In the genomic region with DNA sequence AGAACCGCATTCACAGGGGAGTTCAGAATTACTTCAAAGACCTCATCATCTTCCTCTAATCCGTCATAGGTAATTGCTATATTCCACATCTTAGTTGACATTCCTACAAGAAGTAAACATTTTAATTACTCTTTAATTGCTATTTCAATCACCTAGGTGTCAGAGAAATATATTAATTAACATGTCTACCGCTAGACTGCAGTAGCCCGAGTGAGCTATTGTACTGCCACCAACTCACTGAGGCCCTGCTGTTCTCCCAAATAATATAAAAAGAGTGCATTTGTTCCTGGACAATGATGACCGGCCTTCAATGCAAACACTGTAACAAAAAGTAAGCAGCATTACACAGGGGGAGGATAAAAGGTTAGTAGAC, we compare ENCODE assay signal across 19 mouse cellular contexts. TPM values are rescaled to one million over a fixed set of nuclear protein-coding genes. Genes with fewer than 3 reads are reported as not detected.
DNase-seq lines count a peak whose midpoint lies in the region; ATAC-seq and TF ChIP-seq lines count a peak whose summit lies in the region.
"Had no signal": no experiment of that assay in that cellular context is flagged by ENCODE, and none has a peak within 500 bp of the region (broad histone marks: within the 10 kb centered on the region; RNA-seq: fewer than 3 reads in every experiment).

No protein-coding gene starts in this region.

- H3K4me3 ChIP-seq in neural tube, embryonic 11.5 days (ENCODE audit: low read depth, low read length), result no peak overlapping the region
- peak overlapping the region; percentile 22 for H3K4me3 ChIP-seq in forebrain, postnatal 0 days (ENCODE audit: low read depth, low read length)
- no peak overlapping the region for H3K4me3 ChIP-seq in midbrain, embryonic 12.5 days
- H3K4me3 ChIP-seq in neural tube, embryonic 15.5 days (replicated peaks), result peak overlapping the region; percentile 10; the same call in 1 of the 2 replicates
- H3K4me3 ChIP-seq: intestine, embryonic 15.5 days; lung, embryonic 15.5 days had no signal

- H3K27ac ChIP-seq in neural tube, embryonic 11.5 days (ENCODE audit: low read depth, low read length), result no peak overlapping the region
- peak overlapping the region; percentile 81 for H3K27ac ChIP-seq in forebrain, postnatal 0 days (ENCODE audit: low read depth, low read length)
- H3K27ac ChIP-seq in midbrain, embryonic 12.5 days (replicated peaks), result no peak overlapping the region
- peak overlapping the region; percentile 81 for H3K27ac ChIP-seq in neural tube, embryonic 15.5 days (replicated peaks)
- H3K27ac ChIP-seq: intestine, embryonic 15.5 days; stomach, postnatal 0 days had no signal

- H3K27me3 ChIP-seq in neural tube, embryonic 11.5 days (ENCODE audit: control insufficient read depth, insufficient read depth, low read length), result no peaks in the 10 kb centered on the region
- no peaks in the 10 kb centered on the region for H3K27me3 ChIP-seq in forebrain, postnatal 0 days (ENCODE audit: insufficient read depth, low read length)
- H3K27me3 ChIP-seq in midbrain, embryonic 12.5 days, result peaks cover 9% of the 10 kb centered on the region; the same call in 1 of the 2 replicates
- 0 out of 2 replicates have a peak, but pooled peaks cover 2% of the 10 kb centered on the region for H3K27me3 ChIP-seq in neural tube, embryonic 15.5 days (replicated peaks)
- H3K27me3 ChIP-seq: CH12.LX; intestine, embryonic 15.5 days; lung, embryonic 15.5 days had no signal

- peaks cover 5% of the 10 kb centered on the region for H3K4me1 ChIP-seq in neural tube, embryonic 11.5 days (ENCODE audit: control insufficient read depth, insufficient read depth, low read length)
- peaks cover 14% of the 10 kb centered on the region for H3K4me1 ChIP-seq in forebrain, postnatal 0 days (ENCODE audit: insufficient read depth)
- H3K4me1 ChIP-seq in midbrain, embryonic 12.5 days, result peaks cover 36% of the 10 kb centered on the region
- peaks cover 19% of the 10 kb centered on the region for H3K4me1 ChIP-seq in neural tube, embryonic 15.5 days
- H3K4me1 ChIP-seq: intestine, embryonic 15.5 days had no signal

- TF ChIP-seq CTCF in forebrain, postnatal 0 days (IDR thresholded peaks at IDR 0.05; ENCODE audit: low read depth), result no peak

- H3K9me3 ChIP-seq in neural tube, embryonic 11.5 days (ENCODE audit: control insufficient read depth, low read length), result no peaks in the 10 kb centered on the region
- no peaks in the 10 kb centered on the region for H3K9me3 ChIP-seq in forebrain, postnatal 0 days (ENCODE audit: low read length)
- no peaks in the 10 kb centered on the region for H3K9me3 ChIP-seq in midbrain, embryonic 12.5 days
- no peaks in the 10 kb centered on the region for H3K9me3 ChIP-seq in neural tube, embryonic 15.5 days (replicated peaks)
- H3K9me3 ChIP-seq: intestine, embryonic 15.5 days; lung, embryonic 15.5 days had no signal

- 29% methylated on average over 5 of the region's 5 CpGs for WGBS in neural tube, embryonic 11.5 days
- WGBS in forebrain, postnatal 0 days, result 7% methylated on average over 5 of the region's 5 CpGs
- WGBS in midbrain, embryonic 12.5 days, result 36% methylated on average over 5 of the region's 5 CpGs
- 22% methylated on average over 5 of the region's 5 CpGs for WGBS in neural tube, embryonic 15.5 days

- H3K9ac ChIP-seq in neural tube, embryonic 11.5 days (ENCODE audit: low read length), result no peak overlapping the region
- peak overlapping the region; percentile 34 for H3K9ac ChIP-seq in forebrain, postnatal 0 days
- H3K9ac ChIP-seq in midbrain, embryonic 12.5 days (replicated peaks), result no peak overlapping the region
- no peak overlapping the region for H3K9ac ChIP-seq in neural tube, embryonic 15.5 days (replicated peaks)
- H3K9ac ChIP-seq: intestine, embryonic 15.5 days; lung, embryonic 15.5 days had no signal

- H3K36me3 ChIP-seq in neural tube, embryonic 11.5 days (ENCODE audit: control insufficient read depth, insufficient read depth, low read length), result no peaks in the 10 kb centered on the region
- no peaks in the 10 kb centered on the region for H3K36me3 ChIP-seq in forebrain, postnatal 0 days (ENCODE audit: insufficient read depth)
- H3K36me3 ChIP-seq in midbrain, embryonic 12.5 days, result no peaks in the 10 kb centered on the region
- H3K36me3 ChIP-seq in neural tube, embryonic 15.5 days, result no peaks in the 10 kb centered on the region
- H3K36me3 ChIP-seq: intestine, embryonic 15.5 days had no signal

- DNase-seq in neural tube, embryonic 11.5 days (ENCODE audit: low spot score), result no peak
- DNase-seq in neural tube, embryonic 10.5 days (ENCODE audit: extremely low spot score, low spot score), result no peak
- DNase-seq in forebrain, postnatal 0 days, result no peak
- no peak for DNase-seq in kidney, adult 18-20 months
- no peak for DNase-seq in urinary bladder, postnatal 25 days (ENCODE audit: low spot score)
- no peak for DNase-seq in layer of hippocampus, postnatal 25 days (ENCODE audit: extremely low spot score in 1 of 2, low spot score in 1 of 2)
- DNase-seq: gastrocnemius, postnatal 14 days; kidney, postnatal 10 days; thymus, postnatal 25 days had no signal

- peak overlapping the region; percentile 18; the same call in 1 of the 2 replicates for H3K4me2 ChIP-seq in neural tube, embryonic 11.5 days (ENCODE audit: low read depth)
- peak overlapping the region; percentile 47 for H3K4me2 ChIP-seq in forebrain, postnatal 0 days (ENCODE audit: low read depth)
- peak overlapping the region; percentile 19 for H3K4me2 ChIP-seq in midbrain, embryonic 12.5 days (replicated peaks)
- H3K4me2 ChIP-seq in neural tube, embryonic 15.5 days, result peak overlapping the region; percentile 49
- H3K4me2 ChIP-seq: intestine, embryonic 15.5 days; liver, embryonic 11.5 days had no signal

- peak; percentile 50 for ATAC-seq in neural tube, embryonic 11.5 days (ENCODE audit: insufficient read depth, low FRiP score, low TSS enrichment)
- peak; percentile 38; the same call in 1 of the 2 replicates for ATAC-seq in forebrain, postnatal 0 days
- peak; percentile 69 for ATAC-seq in midbrain, embryonic 12.5 days (ENCODE audit: low FRiP score, low read depth)
- ATAC-seq in neural tube, embryonic 15.5 days (ENCODE audit: low FRiP score), result 0 out of 2 replicates have a peak, but pooled peaks have one; percentile 15
- ATAC-seq: intestine, embryonic 15.5 days had no signal

RNA-seq across cellular contexts. Expression of a gene that starts 31.7 kb away (rescaled TPM):
- 0.13 TPM in 1 of 2 replicates, not detected in the other for polyA plus RNA-seq in neural tube, embryonic 11.5 days (2014; fragmentation: Nextera tagmentation; extraction: Ambion mirVana)
- total RNA-seq in forebrain, postnatal 0 days (2014; rRNA removed), result 0.15 and 0.19 TPM in 2 replicates
- polyA plus RNA-seq in forebrain, postnatal 0 days (2015; fragmentation: Nextera tagmentation; extraction: Ambion mirVana), result 0.08 TPM in 1 of 2 replicates, not detected in the other
- polyA plus RNA-seq in midbrain, embryonic 12.5 days (2016; fragmentation: Nextera tagmentation; extraction: Ambion mirVana), result not detected in 2 replicates
- 0.09 TPM in 1 of 2 replicates, not detected in the other for polyA plus RNA-seq in neural tube, embryonic 15.5 days (2015; fragmentation: Nextera tagmentation; extraction: Ambion mirVana)
- not detected for total RNA-seq in layer of hippocampus, postnatal 25 days (2021)
- total RNA-seq: adrenal gland, postnatal 25 days; CH12.LX; gastrocnemius, postnatal 14 days; heart, postnatal 10 days; megakaryocyte progenitor cell, adult 5-6 weeks had no signal
- polyA plus RNA-seq: liver, embryonic 11.5 days had no signal

RNA-seq across cellular contexts. Expression of a gene that starts 56.9 kb away (rescaled TPM):
- polyA plus RNA-seq in neural tube, embryonic 11.5 days (2014; fragmentation: Nextera tagmentation; extraction: Ambion mirVana), result 12.4 and 14.1 TPM in 2 replicates
- total RNA-seq in forebrain, postnatal 0 days (2014; rRNA removed), result 31.6 and 39.6 TPM in 2 replicates
- polyA plus RNA-seq in forebrain, postnatal 0 days (2015; fragmentation: Nextera tagmentation; extraction: Ambion mirVana), result 6.2 and 11.9 TPM in 2 replicates
- 20.5 and 21.1 TPM in 2 replicates for polyA plus RNA-seq in midbrain, embryonic 12.5 days (2016; fragmentation: Nextera tagmentation; extraction: Ambion mirVana)
- 16.8 and 17.3 TPM in 2 replicates for polyA plus RNA-seq in neural tube, embryonic 15.5 days (2015; fragmentation: Nextera tagmentation; extraction: Ambion mirVana)
- 10 to 100 TPM; 40.4 to 41.0 TPM for total RNA-seq in layer of hippocampus, postnatal 25 days (2021)

Comparison
In these comparisons a context has a peak if more than half of its experiments do, and no peak if none do; other contexts are left out.
1. H3K27ac ChIP-seq: peak in forebrain, postnatal 0 days (single experiment) and neural tube, embryonic 15.5 days (single experiment); none in neural tube, embryonic 11.5 days (single experiment) and midbrain, embryonic 12.5 days (single experiment).
2. H3K4me3 ChIP-seq: peak in forebrain, postnatal 0 days (single experiment) and neural tube, embryonic 15.5 days (single experiment); none in neural tube, embryonic 11.5 days (single experiment) and midbrain, embryonic 12.5 days (single experiment).
3. ATAC-seq: peak in every context shown above with its lines; median percentile 69 in midbrain, embryonic 12.5 days; 50 in neural tube, embryonic 11.5 days; 38 in forebrain, postnatal 0 days; 15 in neural tube, embryonic 15.5 days.
4. Peak in every context shown above with its lines, with median percentiles within 50 percentile points of each other: H3K4me2 ChIP-seq.